Mouse (Mus musculus) left cerebral cortex, adult 9 months (tissue): ENCODE measurements around the gene D430041D05Rik.

ENCODE experiments used
- DNase-seq, 2 experiments: peaks; one replicate each; pipeline ENCODE4 v3.0.0; 2022; ENCODE audit warnings: low spot score in 2 of 2

Gene D430041D05Rik

DNA sequence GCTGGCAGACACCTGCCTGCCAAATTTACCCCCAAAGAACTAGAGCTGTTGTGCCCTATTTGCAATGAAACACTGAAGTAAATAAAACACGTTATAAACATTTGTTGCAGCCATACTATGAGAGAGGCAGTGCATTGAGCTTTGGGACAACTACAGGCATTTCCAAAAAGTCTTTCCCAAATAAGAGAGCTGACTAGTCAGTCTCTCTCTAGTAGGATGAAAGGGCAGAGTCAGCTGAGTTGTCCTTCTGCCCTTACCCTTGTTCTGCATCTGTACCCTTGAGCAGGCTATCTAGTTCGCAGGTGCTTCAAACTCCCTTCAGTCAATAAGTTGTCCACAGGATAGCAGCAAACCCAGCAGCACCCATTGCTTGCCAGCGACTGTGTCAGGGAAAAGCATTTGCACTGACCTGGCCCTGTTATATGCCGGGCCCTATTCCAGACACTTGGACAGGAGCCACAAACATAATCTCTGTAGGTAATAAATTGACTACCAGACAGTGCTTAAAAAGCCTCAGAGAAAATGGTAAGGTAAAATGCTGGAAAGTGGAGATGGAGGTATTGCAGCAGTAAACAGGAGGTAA lies at the start of gene D430041D05Rik:
Gene D430041D05Rik (minus strand): TSS at position 51 of the 583 bp plus-strand sequence.
- DNase-seq = no peak

DNA sequence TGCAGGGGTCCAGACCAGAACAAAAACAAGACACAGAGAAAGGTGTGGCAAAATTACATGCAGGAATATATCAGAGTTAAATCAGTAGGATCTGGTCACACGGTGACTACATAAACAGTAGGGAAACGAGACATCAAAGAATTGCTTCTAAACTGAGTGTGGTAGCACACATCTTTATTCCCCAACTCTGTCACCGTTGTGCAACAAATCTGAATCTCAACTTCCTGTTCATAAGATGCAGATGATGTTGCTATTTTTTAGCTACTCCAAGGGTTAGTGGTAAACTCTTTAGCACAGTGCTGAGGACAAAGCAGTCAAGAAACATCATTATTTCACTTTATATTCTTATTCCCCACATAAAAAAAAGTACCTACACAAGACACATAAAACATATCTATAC lies 49.2 kb upstream of the D430041D05Rik start:
- DNase-seq = no peak

DNA sequence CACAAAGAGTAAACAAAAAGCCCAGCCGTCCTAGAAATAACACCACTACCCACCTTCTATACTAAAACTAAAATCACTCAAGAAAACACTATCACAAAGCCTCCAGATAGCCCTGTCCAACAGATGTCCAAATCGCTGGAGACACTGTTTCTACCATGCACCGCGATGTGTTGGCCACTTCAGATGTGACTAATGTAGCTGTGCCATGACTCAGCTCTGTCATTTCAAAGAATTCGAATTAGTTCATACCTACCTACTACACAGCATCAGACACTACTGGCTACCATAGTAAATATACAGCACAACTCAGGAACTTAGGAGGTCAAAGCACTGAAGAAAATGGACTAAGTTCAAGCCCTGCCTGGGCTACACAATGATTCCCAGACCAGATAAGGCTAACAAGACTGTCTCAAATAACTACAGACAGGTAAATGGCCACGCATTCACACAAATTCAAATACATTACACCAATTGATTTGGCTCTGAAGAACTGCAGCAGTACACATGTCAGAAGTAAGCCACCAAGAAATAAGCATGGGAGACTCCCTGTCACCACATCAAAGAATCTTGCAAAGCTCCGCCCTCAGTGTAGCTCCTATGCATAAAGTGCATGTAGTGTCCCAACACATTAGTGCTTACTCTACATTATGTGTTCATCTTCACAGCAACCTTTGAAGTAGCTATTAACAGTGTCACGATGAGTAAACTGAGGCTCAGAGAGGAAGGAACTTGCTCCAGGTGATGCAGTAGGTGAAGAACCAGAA lies 47.9 kb upstream of the D430041D05Rik start:
- no peak for DNase-seq

DNA sequence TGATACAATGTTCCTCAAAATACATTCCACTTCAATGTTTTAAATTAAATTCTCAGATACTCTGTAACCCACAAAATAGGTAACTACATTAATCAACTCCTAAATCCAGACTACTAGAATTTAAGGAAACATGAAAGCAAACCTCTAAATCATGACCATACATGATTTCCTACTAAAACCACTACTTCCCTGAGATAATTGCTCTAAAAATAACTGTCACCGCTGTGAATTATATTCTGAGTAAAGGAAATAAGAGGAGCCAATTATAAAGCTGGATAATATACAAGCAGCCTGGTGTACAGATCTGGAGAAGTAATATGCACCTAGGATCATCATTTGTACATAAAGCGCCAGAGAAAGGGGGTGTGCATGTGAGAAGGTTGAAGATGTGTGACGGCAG lies 46.3 kb upstream of the D430041D05Rik start:
- no peak for DNase-seq

DNA sequence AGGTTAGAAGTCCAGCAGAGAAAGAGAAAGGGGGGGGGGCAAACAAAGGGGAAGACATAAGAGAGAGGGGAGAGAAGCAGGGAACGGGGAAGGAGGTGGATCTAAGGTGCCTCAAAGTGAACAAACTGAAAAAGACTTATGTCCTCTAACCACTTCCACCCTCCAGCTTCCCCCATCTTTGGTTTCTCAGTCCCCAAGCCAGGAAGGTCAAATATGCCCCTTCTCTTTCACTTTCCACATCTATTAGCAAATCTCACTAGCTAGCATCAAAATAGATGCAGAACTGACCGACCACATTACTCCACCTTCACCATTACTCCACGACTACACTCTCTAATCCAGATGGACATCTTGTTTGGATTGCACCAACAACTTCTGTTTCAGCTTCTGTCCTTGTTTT lies 39.9 kb upstream of the D430041D05Rik start:
- no peak for DNase-seq

- no peak for DNase-seq
Measured at GRCm38 (mm10) chr2:104449191-104449590, 38.4 kb upstream of the D430041D05Rik start.

DNA sequence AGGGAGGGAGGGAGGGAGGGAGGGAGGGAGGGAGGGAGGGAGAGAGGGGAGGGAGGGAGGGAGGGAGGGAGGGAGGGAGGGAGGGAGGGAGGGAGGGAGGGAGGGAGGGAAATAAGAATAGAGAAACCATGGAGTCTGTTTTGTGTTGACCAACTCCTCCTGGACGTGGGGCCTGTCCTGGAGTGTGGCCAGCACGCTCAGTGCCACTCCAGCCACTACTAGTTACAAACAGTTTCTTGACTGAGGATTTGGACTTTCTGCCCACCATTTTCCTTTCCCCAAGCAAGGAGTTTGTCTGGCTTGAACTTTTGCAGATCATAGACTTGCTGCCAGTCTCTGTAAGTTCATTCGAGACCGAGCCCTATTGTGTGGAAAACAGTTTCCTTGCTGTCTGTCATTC lies 37.4 kb upstream of the D430041D05Rik start:
- DNase-seq = no peak

DNA sequence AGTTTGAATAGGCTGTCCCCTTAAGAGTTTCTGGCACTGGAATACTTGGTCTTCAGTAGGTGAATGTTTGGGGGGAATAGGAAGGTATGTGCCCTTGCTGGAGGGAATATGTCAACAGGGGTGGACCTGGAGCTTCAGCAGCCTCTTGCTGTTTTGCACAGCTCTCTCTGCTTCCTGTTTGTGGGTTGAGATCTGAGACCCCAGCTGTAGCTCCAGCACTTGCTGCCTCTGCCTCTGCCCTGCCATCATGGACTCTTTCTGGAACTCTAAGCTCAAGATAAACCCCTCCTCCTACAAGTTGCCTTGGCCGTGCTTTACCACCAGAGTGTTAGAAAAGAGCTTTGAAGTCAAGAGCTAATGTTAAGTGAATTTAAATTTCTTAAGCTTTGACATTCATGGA lies 35.2 kb upstream of the D430041D05Rik start:
- no peak for DNase-seq

GRCm38 (mm10) chr2:104444776-104445175 lies 34.0 kb upstream of the D430041D05Rik start:
- DNase-seq = peak in 1 of 2 experiments; percentile 79

DNA sequence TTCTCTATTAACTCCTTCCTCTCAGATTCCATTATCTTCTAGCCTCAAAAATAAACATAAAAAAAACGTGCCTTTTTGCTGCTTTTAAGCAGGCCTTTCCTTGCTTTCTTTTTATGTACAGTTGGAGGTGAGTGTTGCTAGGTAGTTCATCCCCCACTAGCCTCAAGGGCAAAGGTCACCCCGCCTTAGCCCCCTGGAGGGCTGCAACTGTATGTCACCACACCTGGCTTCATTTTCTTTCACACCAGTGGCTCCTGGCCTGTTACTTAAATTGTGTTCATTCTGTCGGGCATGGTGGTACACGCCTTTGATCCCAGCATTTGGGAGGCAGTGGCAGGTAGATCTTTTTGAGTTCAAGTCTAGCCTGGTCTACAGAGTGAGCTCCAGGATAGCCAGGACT lies 31.5 kb upstream of the D430041D05Rik start:
- DNase-seq = no peak

DNA sequence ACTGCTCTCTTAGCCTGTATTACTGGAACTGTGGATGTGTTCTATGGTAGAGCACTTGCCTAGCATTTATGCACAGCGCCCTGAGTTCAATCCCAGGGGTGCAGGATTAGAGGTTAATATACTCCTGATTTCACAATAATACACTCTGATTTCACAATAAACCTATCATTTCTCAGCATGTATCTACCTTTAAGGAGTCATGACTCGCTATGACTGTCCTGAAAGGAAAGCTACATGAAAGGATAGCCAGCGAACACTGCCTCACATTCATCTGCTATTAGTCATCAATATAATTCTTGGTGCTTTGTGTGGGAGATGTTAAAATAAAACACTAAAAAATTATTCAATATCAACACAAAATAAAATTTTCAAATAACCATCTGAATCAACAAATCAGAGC lies 25.4 kb upstream of the D430041D05Rik start:
- no peak for DNase-seq

GRCm38 (mm10) chr2:104431067-104431466 lies 20.3 kb upstream of the D430041D05Rik start:
- DNase-seq = no peak

DNA sequence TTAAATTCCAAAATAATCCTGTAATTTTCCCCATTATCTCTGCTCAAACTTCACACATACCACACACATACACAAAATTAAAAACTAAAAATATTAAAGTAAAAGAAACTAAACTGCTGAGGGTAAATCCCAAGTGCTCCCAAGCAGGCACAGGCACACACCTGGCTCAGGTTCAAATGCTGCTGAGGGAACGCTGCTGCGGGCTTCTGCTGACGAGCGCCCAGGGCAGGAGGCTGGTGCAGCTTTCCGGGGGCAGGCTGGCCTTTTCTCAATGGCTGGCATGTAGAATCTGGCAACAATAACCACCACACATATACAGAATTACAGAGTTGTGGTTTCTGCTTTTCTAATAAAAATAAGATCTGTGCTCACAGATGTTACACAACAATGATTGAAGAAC lies 19.8 kb upstream of the D430041D05Rik start:
- no peak for DNase-seq

GRCm38 (mm10) chr2:104426112-104426511 lies 15.3 kb upstream of the D430041D05Rik start:
- DNase-seq = no peak

- DNase-seq = no peak
Measured at GRCm38 (mm10) chr2:104422230-104422629, 11.4 kb upstream of the D430041D05Rik start.

DNA sequence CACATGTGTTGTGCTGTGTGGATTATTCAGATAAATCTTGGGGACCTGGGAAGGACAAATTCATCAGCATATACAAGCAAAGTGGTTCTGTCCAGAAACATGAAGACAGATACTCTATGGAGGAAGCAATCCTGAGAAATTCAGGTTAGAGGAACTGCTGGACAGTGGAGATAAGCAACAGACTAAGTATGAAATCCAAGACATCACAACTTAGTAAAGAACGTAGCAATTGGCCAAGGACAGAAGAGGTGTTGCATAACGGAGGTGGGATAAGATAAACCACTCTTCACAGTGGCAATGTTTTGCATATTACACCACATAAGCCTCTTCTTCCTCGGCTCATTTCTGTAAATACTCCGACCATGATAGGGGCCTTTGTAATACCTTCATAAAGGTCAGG lies 10.0 kb upstream of the D430041D05Rik start:
- no peak for DNase-seq

DNA sequence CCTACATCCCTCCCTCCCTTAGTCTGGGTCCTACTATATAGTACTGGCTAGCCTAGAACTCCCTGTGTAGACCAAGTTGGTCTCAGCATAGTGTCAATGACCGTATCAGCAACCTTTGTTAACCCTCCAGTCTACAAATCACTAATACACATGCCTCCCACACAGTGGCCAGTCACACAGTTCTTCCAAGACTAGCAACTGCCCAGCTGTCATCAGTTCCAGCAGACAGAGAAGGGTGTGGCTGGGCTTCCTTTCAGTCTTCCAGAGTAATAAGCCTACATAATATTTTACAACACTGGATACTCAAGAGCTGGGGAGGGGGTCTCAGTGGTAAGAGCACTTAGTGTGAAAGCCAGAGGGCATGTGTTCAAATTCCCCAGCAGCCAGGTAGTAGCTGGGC lies 9.2 kb upstream of the D430041D05Rik start:
- DNase-seq = no peak

GRCm38 (mm10) chr2:104419411-104419810 lies 8.6 kb upstream of the D430041D05Rik start:
- no peak for DNase-seq

- DNase-seq = no peak
Measured at GRCm38 (mm10) chr2:104413011-104413410, 2.2 kb upstream of the D430041D05Rik start.

GRCm38 (mm10) chr2:104412496-104412895 lies 1.7 kb upstream of the D430041D05Rik start:
- DNase-seq = no peak

- DNase-seq = no peak
Measured at GRCm38 (mm10) chr2:104411806-104412205, 993 bp upstream of the D430041D05Rik start.

- peak in 1 of 2 experiments; percentile 46 for DNase-seq
Measured at GRCm38 (mm10) chr2:104409851-104410821, 677 bp downstream of the D430041D05Rik start.
